Mouse (Mus musculus) embryonic facial prominence, embryonic 13.5 days (tissue): ENCODE measurements around the gene Kmt2c. TPM values are rescaled to one million over a fixed set of nuclear protein-coding genes. Genes with fewer than 3 reads are reported as not detected.
A peak's percentile ranks its signal among the peaks of the same experiment; 100 is the strongest.

ENCODE experiments used
- ATAC-seq: fragments of 200-750 bp; cut with Nextera tagmentation; 2 replicates; pipeline ENCODE4 v1.8.0; 2017; ENCODE audit warnings: low read depth; ENCODE audit not compliant: insufficient number of reproducible peaks, insufficient read depth, low FRiP score, low TSS enrichment
- H3K27ac ChIP-seq: fragments of 300-500 bp; sonication (generic); 2 replicates; pipeline ENCODE4 v1.5.1; 2015; ENCODE audit warnings: moderate library complexity, mild to moderate bottlenecking, inconsistent platforms
- H3K27me3 ChIP-seq: fragments of 300-500 bp; sonication (generic); 2 replicates; pipeline ENCODE4 v1.6.1; 2015; ENCODE audit warnings: mild to moderate bottlenecking, inconsistent platforms
- H3K36me3 ChIP-seq: fragments of 300-500 bp; sonication (generic); 2 replicates; pipeline ENCODE4 v1.6.1; 2015; ENCODE audit warnings: mild to moderate bottlenecking, inconsistent platforms
- H3K4me1 ChIP-seq: fragments of 300-500 bp; sonication (generic); 2 replicates; pipeline ENCODE4 v1.6.1; 2015; ENCODE audit warnings: inconsistent platforms
- H3K4me2 ChIP-seq: fragments of 300-500 bp; sonication (generic); 2 replicates; pipeline ENCODE4 v1.6.1; 2015; ENCODE audit warnings: moderate library complexity, mild to moderate bottlenecking, inconsistent platforms
- H3K4me3 ChIP-seq: fragments of 300-500 bp; sonication (generic); 2 replicates; pipeline ENCODE4 v1.5.1; 2015; ENCODE audit warnings: mild to moderate bottlenecking, inconsistent platforms
- H3K9ac ChIP-seq: fragments of 300-500 bp; sonication (generic); 2 replicates; pipeline ENCODE4 v1.6.1; 2015; ENCODE audit warnings: mild to moderate bottlenecking, inconsistent platforms
- H3K9me3 ChIP-seq: fragments of 300-500 bp; sonication (generic); 2 replicates; pipeline ENCODE4 v1.6.1; 2016; ENCODE audit warnings: inconsistent platforms
- WGBS: fragments of 180-500 bp; shearing (Covaris S2); methylation state at CpG from one replicate; pipeline ENCODE4 v1.1.7; 2015; ENCODE audit warnings: mixed read lengths; 5-methylcytosine and 5-hydroxymethylcytosine counted together
- polyA plus RNA-seq: library from polyadenylated mRNA; unstranded; fragments of >200 nt; fragmentation: Nextera tagmentation; extraction: Ambion mirVana; gene quantifications from 2 replicates; pipeline ENCODE4 v1.2.1, GENCODE M21; 2015

Kmt2c gene
- 16.7 and 19.2 TPM in 2 replicates for polyA plus RNA-seq

GRCm38 (mm10) chr5:25498346-25498820 is at the start of gene Kmt2c:
Gene Kmt2c (minus strand): TSS chr5:25498783.
- H3K4me1 ChIP-seq = peaks cover 13% of the 10 kb centered on the region
- no peaks in the 10 kb centered on the region for H3K27me3 ChIP-seq
- WGBS = under 1% methylated on average over 44 of the region's 54 CpGs
- no peak for ATAC-seq
- H3K4me3 ChIP-seq = peak within 1 kb of the TSS; percentile 95
- H3K27ac ChIP-seq = peak within 1 kb of the TSS; percentile 99
- H3K9ac ChIP-seq = peak within 1 kb of the TSS; percentile 95
- H3K9me3 ChIP-seq = no peaks in the 10 kb centered on the region
- peak within 1 kb of the TSS; percentile 73 for H3K4me2 ChIP-seq
- H3K36me3 ChIP-seq = no peaks in the 10 kb centered on the region

- ATAC-seq = peak; percentile 52; the same call in 1 of the 2 replicates
- no peak overlapping the region for H3K9ac ChIP-seq
- H3K27ac ChIP-seq = no peak overlapping the region
- no peak overlapping the region for H3K4me2 ChIP-seq
- 93% methylated on average over 2 of the region's 2 CpGs for WGBS
- no peaks in the 10 kb centered on the region for H3K27me3 ChIP-seq
- no peaks in the 10 kb centered on the region for H3K36me3 ChIP-seq
- no peaks in the 10 kb centered on the region for H3K9me3 ChIP-seq
- H3K4me1 ChIP-seq = no peaks in the 10 kb centered on the region
- H3K4me3 ChIP-seq = no peak overlapping the region
Observed at GRCm38 (mm10) chr5:25546912-25547311, 48.3 kb upstream of the Kmt2c start.

- Histone ChIP-seq H3K4me2 (no peak overlapping the region), H3K27ac (no peak overlapping the region), H3K36me3 (no peaks in the 10 kb centered on the region), H3K9ac (no peak overlapping the region), H3K4me1 (peaks cover 9% of the 10 kb centered on the region; the same call in 1 of the 2 replicates), H3K9me3 (no peaks in the 10 kb centered on the region), H3K27me3 (no peaks in the 10 kb centered on the region), H3K4me3 (no peak overlapping the region)
- 76% methylated on average over 5 of the region's 5 CpGs for WGBS
- ATAC-seq = no peak
Observed at GRCm38 (mm10) chr5:25544566-25544965, 46.0 kb upstream of the Kmt2c start.

GRCm38 (mm10) chr5:25544061-25544460 is 45.5 kb upstream of the Kmt2c start:
- H3K9me3 ChIP-seq = no peaks in the 10 kb centered on the region
- H3K4me1 ChIP-seq = peaks cover 9% of the 10 kb centered on the region; the same call in 1 of the 2 replicates
- H3K4me2 ChIP-seq = no peak overlapping the region
- no peaks in the 10 kb centered on the region for H3K36me3 ChIP-seq
- H3K27ac ChIP-seq = no peak overlapping the region
- no peak overlapping the region for H3K9ac ChIP-seq
- 0 out of 2 replicates have a peak, but pooled peaks have one; percentile 28 for ATAC-seq
- H3K27me3 ChIP-seq = no peaks in the 10 kb centered on the region
- WGBS = 77% methylated on average over 3 of the region's 3 CpGs
- no peak overlapping the region for H3K4me3 ChIP-seq

GRCm38 (mm10) chr5:25541661-25542060 is 43.1 kb upstream of the Kmt2c start:
- Histone ChIP-seq H3K9ac (no peak overlapping the region), H3K27ac (peak overlapping the region; percentile 28; the same call in 1 of the 2 replicates), H3K27me3 (no peaks in the 10 kb centered on the region), H3K9me3 (peaks cover 8% of the 10 kb centered on the region; the same call in 1 of the 2 replicates), H3K4me3 (no peak overlapping the region), H3K4me1 (peaks cover 9% of the 10 kb centered on the region; the same call in 1 of the 2 replicates), H3K4me2 (no peak overlapping the region), H3K36me3 (no peaks in the 10 kb centered on the region)
- WGBS = 21% methylated on average over 2 of the region's 2 CpGs
- ATAC-seq = no peak

GRCm38 (mm10) chr5:25540921-25541320 is 42.3 kb upstream of the Kmt2c start:
- Histone ChIP-seq H3K36me3 (no peaks in the 10 kb centered on the region), H3K4me2 (no peak overlapping the region), H3K27me3 (no peaks in the 10 kb centered on the region), H3K9me3 (peaks cover 8% of the 10 kb centered on the region; the same call in 1 of the 2 replicates), H3K4me3 (no peak overlapping the region), H3K9ac (no peak overlapping the region), H3K27ac (0 out of 2 replicates have a peak overlapping the region, but pooled peaks have one; percentile 28), H3K4me1 (peaks cover 9% of the 10 kb centered on the region; the same call in 1 of the 2 replicates)
- no peak for ATAC-seq
- 47% methylated on average over 3 of the region's 3 CpGs for WGBS

GRCm38 (mm10) chr5:25540412-25540811 is 41.8 kb upstream of the Kmt2c start:
- H3K27ac ChIP-seq = no peak overlapping the region

GRCm38 (mm10) chr5:25536921-25537409 is 38.4 kb upstream of the Kmt2c start:
- ATAC-seq = no peak
- 44% methylated on average over 6 of the region's 6 CpGs for WGBS
- H3K4me3 ChIP-seq = no peak overlapping the region
- no peaks in the 10 kb centered on the region for H3K27me3 ChIP-seq
- H3K9me3 ChIP-seq = peaks cover 8% of the 10 kb centered on the region; the same call in 1 of the 2 replicates
- no peak overlapping the region for H3K4me2 ChIP-seq
- H3K27ac ChIP-seq = no peak overlapping the region
- H3K9ac ChIP-seq = no peak overlapping the region
- peaks cover 9% of the 10 kb centered on the region; the same call in 1 of the 2 replicates for H3K4me1 ChIP-seq
- no peaks in the 10 kb centered on the region for H3K36me3 ChIP-seq

More at GRCm38 (mm10) chr5:25540412-25540811, 41.8 kb upstream of the Kmt2c start:
- Histone ChIP-seq H3K9ac (no peak overlapping the region), H3K4me1 (peaks cover 9% of the 10 kb centered on the region; the same call in 1 of the 2 replicates), H3K9me3 (peaks cover 8% of the 10 kb centered on the region; the same call in 1 of the 2 replicates), H3K36me3 (no peaks in the 10 kb centered on the region), H3K27me3 (no peaks in the 10 kb centered on the region), H3K4me3 (no peak overlapping the region), H3K4me2 (no peak overlapping the region)
- ATAC-seq = no peak

- Histone ChIP-seq H3K4me3 (no peak overlapping the region), H3K27me3 (no peaks in the 10 kb centered on the region), H3K9ac (no peak overlapping the region), H3K4me2 (no peak overlapping the region), H3K36me3 (no peaks in the 10 kb centered on the region), H3K4me1 (peaks cover 6% of the 10 kb centered on the region; the same call in 1 of the 2 replicates), H3K27ac (no peak overlapping the region), H3K9me3 (peaks cover 8% of the 10 kb centered on the region; the same call in 1 of the 2 replicates)
- WGBS = 51% methylated on average over 2 of the region's 2 CpGs
- no peak for ATAC-seq
Observed at GRCm38 (mm10) chr5:25536451-25536850, 37.9 kb upstream of the Kmt2c start.

GRCm38 (mm10) chr5:25535566-25535965 is 37.0 kb upstream of the Kmt2c start:
- Histone ChIP-seq H3K4me2 (no peak overlapping the region), H3K36me3 (no peaks in the 10 kb centered on the region), H3K27ac (no peak overlapping the region), H3K4me3 (no peak overlapping the region), H3K27me3 (no peaks in the 10 kb centered on the region), H3K9ac (no peak overlapping the region), H3K9me3 (peaks cover 8% of the 10 kb centered on the region; the same call in 1 of the 2 replicates), H3K4me1 (no peaks in the 10 kb centered on the region)
- no peak for ATAC-seq
- WGBS = 75% methylated on average over 2 of the region's 2 CpGs

- Histone ChIP-seq H3K9ac (no peak overlapping the region), H3K27me3 (no peaks in the 10 kb centered on the region), H3K4me3 (no peak overlapping the region), H3K36me3 (no peaks in the 10 kb centered on the region), H3K4me1 (no peaks in the 10 kb centered on the region), H3K4me2 (no peak overlapping the region), H3K27ac (no peak overlapping the region), H3K9me3 (0 out of 2 replicates have a peak, but pooled peaks cover 2% of the 10 kb centered on the region)
- WGBS = 78% methylated on average over 5 of the region's 5 CpGs
- ATAC-seq = no peak
Observed at GRCm38 (mm10) chr5:25533298-25533697, 34.7 kb upstream of the Kmt2c start.
